Mouse (Mus musculus) adrenal gland, adult (tissue): Measurements from ENCODE around the gene C130026I21Rik.
"Not testable (repeated sequence)": the region's sequence is repeated elsewhere in the genome, so short reads cannot be mapped to it uniquely, and the experiment has no call there.

Experiments
- DNase-seq, 2 experiments: peaks; one replicate each; pipeline ENCODE4 v3.0.0; 2022 to 2023; ENCODE audit warnings: low spot score in 1 of 2; ENCODE audit not compliant: inconsistent age in 2 of 2

C130026I21Rik gene

DNA sequence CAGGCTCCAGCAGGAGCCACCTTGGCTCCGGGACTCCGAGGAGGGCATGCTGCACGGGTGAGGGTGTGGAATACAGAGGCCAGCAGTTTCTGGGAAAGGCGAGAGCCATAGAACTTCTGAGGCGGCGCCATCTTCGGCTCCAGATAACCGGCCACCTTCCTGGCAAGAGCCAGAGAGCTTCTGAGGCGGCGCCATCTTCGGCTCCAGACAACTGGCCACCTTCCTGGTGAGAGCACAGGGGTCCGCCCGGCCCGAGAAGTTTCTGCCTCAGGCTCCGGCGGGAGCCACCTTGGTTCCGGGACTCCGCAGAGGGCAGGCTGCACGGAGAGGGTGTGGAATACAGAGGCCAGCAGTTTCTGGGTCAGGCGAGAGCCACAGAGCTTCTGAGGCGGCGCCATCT lies 136.7 kb downstream of the C130026I21Rik start:
- not testable (repeated sequence) for DNase-seq

- DNase-seq = not testable (repeated sequence)
Measured at GRCm38 (mm10) chr1:85121841-85122240, 148.5 kb downstream of the C130026I21Rik start.

GRCm38 (mm10) chr1:85118341-85118740 lies 152.0 kb downstream of the C130026I21Rik start:
- not testable (repeated sequence) for DNase-seq

GRCm38 (mm10) chr1:85117537-85117936 lies 152.8 kb downstream of the C130026I21Rik start:
- not testable (repeated sequence) for DNase-seq

- DNase-seq = peak; percentile 50 to 89
Measured at GRCm38 (mm10) chr1:85114666-85115402, 155.5 kb downstream of the C130026I21Rik start.

DNA sequence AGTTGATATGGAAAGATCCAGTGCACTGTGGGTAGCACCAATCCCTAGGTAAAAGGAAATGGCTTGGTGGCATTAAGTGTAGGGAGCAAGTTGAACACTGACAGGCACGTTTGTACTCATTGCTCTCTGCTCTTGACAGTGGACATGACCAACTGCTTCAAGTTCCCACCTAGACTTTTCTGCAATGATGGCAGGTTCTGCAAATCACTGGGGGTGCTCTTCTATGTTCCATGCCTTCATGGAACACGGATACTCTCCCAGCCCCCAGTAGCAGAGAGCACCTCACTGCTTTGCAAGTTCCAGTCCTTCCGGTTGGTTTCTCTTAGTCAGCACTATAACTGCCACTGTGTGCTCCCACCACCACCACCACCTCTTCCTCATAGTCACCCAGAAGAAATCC lies 156.3 kb downstream of the C130026I21Rik start:
- peak in 1 of 2 experiments; percentile 52 for DNase-seq

DNA sequence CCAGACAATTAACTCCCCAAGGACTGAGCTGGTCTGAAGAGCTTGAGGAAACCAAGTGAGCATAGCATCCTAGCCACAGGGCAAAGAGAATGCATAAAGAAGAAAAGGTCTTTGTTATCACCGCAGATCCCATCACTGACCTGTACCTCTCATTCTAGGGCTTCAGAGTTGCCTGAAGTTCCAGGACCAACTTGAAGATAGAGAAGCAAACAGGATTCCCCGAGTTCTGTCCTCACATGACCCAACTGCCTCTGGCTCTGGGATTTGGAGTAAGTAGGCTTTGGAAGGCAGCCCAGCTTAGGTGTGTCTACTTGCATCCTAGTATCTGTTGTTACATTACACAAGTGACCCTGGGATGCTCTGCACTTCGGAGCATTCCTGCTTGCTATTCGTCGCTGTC lies 157.5 kb downstream of the C130026I21Rik start:
- DNase-seq = peak in 1 of 2 experiments; percentile 45

DNA sequence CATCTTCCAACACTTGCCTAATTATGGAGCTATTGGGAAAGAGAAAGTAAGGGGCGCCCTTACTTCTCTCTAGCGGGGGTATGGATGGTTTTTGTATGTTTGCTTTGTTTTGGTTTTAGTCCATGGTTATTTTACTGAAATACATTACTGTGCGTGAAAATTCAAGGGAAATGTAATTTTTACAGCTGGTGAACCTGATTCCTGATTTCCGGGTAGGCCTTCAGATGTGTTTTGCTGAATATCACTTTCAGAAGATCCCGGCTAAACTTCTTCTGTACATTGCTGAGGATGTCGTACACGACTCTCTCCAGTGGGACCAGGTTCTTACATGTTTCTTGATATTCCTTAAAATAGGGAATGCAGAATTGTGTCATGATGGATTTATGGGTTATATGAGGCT lies 158.1 kb downstream of the C130026I21Rik start:
- not testable (repeated sequence) for DNase-seq

DNA sequence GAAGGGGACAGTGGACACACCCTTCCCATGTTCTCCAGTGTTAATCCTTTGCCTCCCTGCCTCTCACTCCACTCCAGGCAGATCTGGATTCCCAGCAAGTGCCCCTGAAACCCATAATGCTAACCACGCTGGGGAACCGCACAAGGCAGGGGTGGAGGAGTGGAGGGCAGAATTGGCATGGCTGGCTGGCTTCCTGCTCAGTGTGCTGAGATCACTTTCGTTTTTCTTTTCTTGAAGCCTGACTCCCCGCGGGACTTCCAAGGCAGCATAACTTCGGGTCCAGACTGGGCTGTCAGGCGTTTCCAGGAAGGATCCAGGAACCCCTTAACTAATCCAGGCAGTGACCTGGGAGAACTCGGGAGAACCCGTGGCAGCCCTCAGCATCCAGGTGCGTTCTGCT lies 158.8 kb downstream of the C130026I21Rik start:
- peak in 1 of 2 experiments; percentile 64 for DNase-seq

DNA sequence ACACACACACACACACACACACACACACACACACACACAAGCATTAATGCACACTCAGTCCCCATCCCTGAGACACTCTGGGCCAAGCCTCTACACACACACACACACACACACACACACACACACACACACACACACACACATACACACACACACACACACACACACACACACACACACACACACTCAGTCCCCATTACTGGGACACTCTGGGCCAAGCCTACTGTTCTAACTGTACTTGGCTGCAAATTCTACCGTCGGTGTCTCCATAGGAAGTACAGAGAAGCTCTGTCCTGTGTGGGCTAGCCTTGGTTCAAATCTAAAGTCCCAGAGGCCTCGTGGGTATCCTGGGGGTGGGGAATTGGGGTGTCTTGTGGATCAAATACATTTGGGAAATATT lies 159.5 kb downstream of the C130026I21Rik start:
- DNase-seq = not testable (repeated sequence)

- not testable (repeated sequence) for DNase-seq
Measured at GRCm38 (mm10) chr1:85109753-85110152, 160.6 kb downstream of the C130026I21Rik start, which contains the start of gene A530032D15Rik. TSS of gene A530032D15Rik (minus strand) at chr1:85109853.

- DNase-seq = not testable (repeated sequence)
Measured at GRCm38 (mm10) chr1:85106013-85106412, 164.4 kb downstream of the C130026I21Rik start.

DNA sequence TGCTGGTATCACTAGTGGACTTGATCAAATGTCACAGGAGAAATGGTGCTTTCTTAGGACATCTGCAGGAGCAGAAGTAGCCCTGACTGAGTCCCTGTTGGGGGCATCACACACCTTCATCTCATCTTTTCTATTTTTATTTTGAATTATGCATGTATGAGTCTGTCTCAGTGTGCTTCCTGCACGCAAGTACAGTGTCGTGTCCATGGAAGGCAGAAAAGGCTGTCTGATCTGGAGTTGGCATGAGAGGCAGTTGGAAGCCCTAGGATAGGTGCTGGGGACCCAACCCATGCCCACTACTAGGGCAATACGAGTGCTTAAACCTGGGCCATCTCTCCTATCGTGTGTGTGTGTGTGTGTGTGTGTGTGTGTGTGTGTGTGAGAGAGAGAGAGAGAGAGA lies 165.0 kb downstream of the C130026I21Rik start:
- DNase-seq = peak in 1 of 2 experiments; percentile 45

DNA sequence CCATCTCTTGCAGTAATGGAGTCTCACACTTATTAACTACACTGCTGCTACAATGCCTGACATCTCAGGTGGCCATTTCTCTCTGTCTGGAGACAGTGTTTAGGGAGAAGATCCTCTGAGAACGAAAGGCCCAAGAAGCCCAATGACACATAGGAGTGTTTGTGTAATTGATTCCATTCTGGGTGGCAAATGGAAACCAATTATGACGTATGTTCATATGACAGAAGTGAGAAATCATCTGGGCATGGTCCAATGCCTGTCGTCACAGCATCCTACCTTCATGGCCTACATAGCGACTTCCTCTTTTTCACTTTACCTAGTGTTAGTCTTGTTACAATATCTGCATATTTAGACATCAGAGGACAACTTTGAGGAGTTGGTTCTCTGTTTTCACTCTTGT lies 168.6 kb downstream of the C130026I21Rik start:
- not testable (repeated sequence) for DNase-seq

DNA sequence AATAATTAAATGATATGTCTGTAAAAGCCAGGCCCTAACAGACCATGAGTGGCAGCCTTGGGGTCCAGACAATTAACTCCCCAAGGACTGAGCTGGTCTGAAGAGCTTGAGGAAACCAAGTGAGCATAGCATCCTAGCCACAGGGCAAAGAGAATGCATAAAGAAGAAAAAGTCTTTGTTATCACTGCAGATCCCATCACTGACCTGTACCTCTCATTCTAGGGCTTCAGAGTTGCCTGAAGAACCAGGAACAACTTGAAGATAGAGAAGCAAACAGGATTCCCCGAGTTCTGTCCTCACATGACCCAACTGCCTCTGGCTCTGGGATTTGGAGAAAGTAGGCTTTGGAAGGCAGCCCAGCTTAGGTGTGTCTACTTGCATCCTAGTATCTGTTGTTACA lies 170.5 kb downstream of the C130026I21Rik start, which contains the start of gene Gm10553:
Gene Gm10553 (plus strand): TSS at position 301 of the 400 bp plus-strand sequence.
- DNase-seq = not testable (repeated sequence)

DNA sequence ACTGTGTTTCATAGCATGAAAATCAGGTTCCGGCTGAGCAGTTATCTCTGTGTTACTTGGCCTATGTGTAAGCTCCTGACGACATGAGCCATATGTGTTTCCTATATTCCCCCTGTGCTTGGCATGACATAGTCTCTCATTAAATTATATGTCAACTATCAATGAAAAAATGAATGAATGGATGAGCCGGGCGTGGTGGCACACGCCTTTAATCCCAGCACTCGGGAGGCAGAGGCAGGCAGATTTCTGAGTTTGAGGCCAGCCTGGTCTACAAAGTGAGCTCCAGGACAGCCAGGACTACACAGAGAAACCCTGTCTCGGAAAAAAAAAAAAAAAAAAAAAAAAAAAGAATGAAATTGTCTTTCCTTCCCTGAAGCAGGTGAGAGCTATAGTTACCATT lies 171.3 kb downstream of the C130026I21Rik start:
- not testable (repeated sequence) for DNase-seq

DNA sequence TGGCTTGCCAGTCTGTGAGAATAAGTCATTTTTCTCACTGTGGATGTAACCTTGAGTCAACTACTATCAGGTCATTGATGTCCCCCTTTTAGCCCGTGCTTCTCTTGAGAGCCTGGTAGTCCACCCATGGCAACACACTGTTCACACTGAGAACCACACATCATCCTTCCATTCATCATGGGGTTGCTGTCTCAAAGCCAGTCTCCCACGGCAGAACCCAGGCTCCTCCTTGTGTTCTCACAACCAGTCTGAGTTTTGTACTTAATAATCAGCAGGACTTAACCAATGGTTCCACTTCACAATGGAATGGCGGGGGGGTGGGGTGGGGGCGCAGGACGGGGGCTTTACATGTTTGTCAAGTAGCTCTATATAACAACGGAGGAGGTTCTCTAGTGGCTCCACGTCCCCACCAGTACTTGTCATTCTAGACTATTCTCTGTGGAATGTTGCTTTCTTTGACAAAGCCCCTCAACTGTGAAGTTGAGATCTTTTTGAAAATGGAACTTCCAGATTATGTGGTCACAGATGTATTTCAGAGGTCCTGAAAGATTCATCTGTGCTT lies 177.3 kb downstream of the C130026I21Rik start:
- DNase-seq = peak in 1 of 2 experiments; percentile 16

- DNase-seq = peak in 1 of 2 experiments; percentile 23
Measured at GRCm38 (mm10) chr1:85092169-85092568, 178.2 kb downstream of the C130026I21Rik start.

- DNase-seq = peak in 1 of 2 experiments; percentile 30
Measured at GRCm38 (mm10) chr1:85086211-85086610, 184.2 kb downstream of the C130026I21Rik start.

GRCm38 (mm10) chr1:85084803-85085202 lies 185.6 kb downstream of the C130026I21Rik start:
- not testable (repeated sequence) for DNase-seq

DNA sequence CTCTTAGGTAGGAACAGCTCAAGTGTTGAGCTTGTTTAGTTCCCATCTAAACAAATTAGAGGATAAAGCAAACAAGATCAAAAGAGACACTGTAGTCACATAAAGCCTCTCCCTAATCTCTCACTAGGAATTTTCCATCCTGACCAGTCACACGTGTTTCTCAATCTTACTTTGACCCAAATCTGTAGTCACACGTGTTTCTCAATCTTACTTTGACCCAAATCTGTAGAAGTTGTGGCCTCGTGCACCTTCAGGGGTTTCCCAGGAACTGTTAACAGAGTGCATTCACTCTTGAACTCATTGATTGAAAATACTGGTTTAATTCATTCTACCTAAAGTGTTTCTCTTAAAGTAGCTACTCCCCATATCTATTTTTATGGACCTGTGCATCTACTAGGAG lies 197.3 kb downstream of the C130026I21Rik start:
- DNase-seq = not testable (repeated sequence)

- peak in 1 of 2 experiments; percentile 18 for DNase-seq
Measured at GRCm38 (mm10) chr1:85071690-85072089, 198.7 kb downstream of the C130026I21Rik start.
